Mouse (Mus musculus) retina, adult 2 months (tissue): ENCODE results near the gene Gigyf2.

Experiments
- DNase-seq: peaks from one replicate; pipeline ENCODE4 v3.0.0-alpha.2; 2012; ENCODE audit warnings: low read depth, low spot score

Gigyf2 gene

DNA sequence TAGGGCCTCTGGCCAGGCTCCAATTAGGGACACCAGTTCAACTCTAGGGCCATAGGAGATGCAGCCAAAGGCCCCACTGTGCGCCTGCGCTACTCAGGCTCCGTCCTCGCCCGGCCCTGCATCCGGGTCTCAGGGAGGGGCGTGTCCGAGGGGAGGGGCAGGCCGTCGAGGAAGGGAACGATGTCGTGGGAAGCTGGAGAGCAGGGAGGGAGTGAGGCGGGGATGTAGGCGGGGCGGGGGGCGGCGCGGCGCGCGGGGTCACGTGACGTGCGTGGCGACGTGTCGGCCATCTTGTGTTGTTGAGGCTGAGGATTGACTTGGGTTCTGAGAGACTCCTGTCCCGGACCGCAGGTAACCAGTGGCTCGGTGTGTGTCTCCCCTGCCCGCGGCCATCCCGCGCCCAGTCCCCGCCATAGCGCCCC lies at the start of gene Gigyf2:
Gene Gigyf2, plus strand, starts transcription at position 257 of the 422 bp plus-strand sequence.
- peak; percentile 86 for DNase-seq

DNA sequence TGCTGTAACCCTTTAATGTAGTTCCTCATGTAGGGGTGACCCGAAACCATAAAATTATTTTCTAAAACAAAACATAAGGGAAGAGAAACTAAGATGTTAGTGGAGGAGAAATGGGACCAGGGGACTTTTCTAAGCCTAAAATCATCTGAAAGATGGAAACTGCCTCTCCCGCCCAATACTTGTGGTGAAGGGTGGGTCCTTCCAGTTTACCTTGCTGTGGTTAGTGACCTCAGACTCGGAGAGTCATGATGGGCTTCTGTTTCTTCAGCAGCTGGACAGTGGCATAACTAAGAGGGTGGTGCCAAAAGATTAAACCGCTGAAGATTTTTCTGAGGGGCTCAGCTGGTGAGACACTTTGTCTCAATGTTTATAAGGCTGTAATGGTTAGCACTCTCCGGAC lies 46.5 kb upstream of the Gigyf2 start:
- DNase-seq, result no peak

DNA sequence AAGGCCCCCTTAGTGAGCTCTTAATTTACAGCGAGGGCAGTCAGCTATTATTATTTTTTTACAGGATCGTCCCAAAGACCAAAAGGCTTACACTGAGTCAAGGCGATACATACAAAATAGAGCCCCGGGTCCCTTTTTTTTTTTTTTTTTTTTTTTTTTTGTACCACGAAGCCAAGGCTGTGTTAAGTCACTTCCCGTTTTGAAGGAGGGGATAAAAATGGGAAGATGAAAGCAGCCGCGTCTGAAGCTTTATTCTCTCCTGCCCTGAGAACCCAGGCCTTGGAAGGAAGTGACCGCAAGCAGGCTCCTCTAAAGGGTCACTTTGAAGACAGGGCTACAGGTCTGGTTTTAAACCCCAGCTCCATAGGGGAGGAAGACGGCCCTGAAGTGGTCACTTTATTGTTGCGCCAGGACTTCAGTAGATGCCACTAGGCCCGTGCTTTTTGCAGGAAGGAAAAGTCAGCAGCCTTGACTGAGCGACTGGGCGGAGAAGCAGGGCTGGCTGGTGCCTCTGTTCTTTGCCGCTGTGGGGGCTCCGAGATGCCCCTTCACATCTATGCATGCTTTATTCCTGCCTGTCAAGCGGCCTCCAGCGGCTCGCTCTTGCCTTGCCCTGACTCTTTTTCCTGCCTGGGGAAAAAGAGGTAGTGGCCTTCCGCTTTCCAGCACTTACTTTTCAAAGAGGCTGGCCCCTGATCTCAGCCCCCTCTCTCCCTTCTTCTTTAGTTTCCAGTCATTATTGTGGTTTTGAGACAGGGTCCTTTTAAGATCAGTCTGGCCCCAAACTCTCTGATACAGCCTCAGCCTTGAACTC lies 45.0 kb upstream of the Gigyf2 start:
- DNase-seq, result no peak

DNA sequence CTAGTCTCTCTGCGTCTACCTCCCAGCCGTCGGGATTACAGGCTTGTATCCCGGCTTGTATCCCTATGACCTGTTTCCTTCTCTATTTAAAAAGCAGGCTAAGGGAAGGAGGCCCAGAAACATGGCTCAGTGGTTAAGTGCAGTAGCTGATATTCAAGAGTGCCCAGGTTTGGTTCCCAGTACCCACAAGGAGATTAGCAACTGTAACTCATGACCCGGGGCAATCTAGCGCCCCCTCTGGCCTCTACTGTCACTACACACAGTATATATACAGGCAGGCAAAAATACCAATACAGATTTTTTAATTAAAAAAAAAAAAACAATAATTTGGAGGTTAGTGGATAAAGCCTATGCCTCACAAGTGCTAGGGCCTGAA lies 44.4 kb upstream of the Gigyf2 start:
- DNase-seq, result no peak

DNA sequence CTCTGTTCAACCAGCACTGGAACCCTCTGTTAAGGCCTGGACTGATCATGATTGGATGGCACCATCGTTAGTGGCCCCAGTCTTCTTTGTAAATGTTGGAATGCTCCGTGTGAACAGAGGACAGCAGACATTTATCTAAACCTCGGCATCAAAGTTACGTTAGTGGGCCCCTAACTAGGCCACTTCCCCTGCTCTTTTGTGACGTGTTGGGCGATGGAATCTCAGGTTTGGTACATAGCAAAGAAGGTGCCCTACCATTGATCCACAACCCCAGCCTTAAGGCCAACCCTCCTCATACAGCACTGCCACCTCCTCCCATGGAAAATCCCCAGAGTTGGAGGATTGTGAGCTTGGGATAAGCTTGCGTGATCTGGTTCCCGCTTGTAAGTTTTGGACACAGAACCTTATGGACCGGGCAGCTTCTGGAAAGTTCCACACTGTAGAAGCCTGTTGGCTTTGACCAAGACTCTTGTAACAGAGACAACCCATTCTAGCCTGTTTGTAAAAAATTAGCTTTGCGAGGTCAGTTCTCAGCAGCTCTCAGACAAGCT lies 43.3 kb upstream of the Gigyf2 start:
- DNase-seq, result no peak

DNA sequence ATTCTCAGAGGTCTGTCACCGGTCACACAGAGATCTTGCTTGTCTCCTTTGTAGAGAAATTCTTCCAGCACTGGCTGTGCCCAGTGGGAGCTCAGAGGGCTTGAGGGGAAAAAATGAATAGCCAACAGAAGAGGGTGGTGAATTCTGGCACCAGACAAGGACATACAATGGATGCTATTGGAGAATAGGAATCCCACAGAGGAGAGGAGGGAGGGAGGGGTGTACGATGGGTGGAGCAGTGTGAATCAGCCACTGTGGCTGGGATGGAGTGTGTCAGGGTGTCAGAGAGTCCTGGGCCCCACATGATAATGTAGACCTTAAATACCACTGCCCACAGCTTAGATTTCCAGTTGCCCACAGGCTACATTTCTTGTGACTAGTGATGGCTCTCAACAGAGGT lies 39.7 kb upstream of the Gigyf2 start:
- no peak for DNase-seq

DNA sequence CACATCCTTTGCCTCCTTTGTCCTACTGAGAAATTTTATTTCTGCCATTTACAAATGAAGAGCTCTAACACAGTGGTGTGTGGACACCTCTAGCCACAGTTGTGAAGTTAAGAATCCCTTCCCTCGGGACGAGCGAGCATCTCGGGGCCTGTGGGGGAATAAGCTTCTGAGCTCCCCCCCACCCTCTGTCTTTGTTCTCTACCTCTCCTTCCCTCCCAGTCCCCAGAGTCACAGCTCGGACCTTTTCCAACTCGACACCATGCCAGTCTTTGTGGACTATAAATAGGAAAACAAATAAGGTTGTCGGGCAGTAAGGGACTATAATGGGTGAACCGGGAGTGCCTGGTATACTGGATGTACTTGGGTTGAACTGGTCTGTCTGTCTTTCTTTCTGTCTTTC lies 35.4 kb upstream of the Gigyf2 start:
- DNase-seq, result no peak

DNA sequence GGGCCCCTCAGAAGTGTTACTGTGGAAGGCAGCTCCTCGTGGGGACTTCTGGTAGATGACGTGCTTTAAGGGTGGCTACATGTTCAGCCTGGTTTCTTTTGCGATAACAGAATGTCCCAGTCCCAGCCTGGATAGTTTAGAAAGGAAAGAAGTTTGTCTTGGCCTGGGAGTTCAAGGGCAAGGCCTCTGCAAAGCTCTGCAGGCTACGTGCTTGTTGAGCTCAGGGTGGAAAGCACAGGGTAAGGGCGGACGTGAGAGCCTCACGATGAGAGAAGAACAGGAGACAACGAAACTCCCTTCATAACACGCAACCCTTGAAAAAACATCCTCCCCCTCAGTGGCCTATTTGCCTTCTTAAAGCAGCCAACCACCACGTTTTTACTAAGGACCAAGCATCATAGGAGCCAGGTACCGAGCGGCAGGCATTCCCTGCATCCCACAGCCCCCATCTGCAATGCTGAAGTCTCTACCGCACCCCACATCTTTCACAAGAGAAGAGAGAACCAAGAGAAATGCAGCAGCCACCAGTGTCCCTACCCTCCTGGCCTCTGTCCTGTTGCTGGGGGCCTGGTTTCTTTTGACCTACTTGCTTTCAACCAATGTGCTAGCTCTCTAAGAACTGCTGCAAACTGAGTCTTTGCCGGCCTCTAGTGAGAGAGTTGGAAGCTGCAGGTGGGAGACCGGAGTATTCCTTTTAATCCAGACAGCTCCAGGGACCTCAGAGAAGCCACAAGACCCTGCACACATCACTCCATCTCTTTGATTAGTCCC lies 34.2 kb upstream of the Gigyf2 start:
- DNase-seq, result peak; percentile 20

DNA sequence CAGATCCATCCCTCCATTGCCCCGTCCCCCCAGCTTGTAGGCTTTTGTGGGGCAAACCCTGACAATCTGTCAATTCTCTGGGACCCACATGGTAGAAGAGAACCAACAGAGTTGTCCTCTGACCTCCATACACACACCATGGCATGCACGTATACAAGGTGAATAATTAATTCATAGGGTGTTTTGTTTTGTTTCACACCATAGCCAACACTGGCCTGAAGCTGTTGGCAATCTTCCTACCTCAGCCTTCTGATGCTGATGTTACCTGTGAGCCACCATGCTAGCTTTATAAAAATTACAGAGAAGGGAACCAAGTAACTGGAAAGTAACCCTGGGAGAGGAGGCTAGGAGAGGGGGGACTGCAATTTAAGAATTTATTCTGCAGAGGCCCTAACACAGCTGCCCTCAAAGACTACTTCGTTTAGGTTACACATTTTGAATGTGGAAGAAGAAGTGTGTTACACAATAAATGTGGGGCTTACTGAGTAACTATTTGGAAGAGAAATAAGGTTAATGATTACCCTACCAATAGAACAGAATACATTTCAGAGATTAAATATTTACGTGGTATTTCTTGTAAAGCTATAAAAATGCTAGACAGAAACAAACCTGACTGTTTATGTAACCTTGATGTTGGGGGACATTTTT lies 32.6 kb upstream of the Gigyf2 start:
- no peak for DNase-seq

DNA sequence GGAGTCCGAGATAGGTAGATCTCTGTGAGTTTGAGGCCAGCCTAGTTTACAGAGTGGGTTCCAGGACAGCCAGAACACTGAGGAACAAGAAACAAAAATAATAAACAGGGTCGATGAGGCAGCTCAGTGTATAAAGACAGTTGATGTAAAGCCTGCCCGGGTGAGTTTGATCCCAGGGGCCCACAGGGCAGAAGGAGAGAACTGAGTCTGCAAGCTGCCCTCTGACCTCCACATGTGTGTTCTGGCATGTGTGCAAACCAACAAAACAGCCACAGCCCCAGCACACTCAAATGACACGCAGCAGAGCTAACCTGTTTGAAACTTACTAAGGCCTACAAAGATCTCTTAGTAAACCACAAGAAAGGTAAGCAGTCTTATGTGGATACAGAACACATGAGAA lies 31.8 kb upstream of the Gigyf2 start:
- no peak for DNase-seq

DNA sequence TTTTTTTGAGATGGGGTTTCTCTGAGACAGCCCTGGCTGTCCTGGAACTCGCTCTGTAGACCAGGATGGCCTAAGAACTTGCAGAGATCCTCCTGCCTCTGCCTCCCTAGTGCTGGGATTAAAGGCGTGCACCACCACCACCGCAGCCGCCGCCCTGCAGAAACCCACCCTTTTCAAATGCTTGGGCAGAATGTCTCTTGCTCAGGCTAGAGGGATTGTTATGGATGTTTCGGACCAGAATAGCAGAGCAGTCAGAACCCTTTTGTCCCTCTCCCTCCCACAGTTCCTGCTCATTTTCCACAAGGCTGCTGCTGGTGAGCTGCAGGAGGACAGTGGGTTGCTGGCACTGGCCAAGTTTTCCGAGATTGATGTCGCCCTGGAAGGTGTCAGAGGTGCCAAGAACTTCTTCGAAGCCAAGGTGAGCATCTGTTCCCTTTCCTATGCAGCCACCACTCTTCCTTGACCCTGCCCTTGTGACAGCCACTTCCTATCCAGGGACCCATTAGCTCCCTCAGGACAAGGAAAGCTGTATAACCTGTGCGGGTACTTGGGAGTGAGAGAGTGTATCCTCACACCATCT lies 29.4 kb upstream of the Gigyf2 start:
- no peak for DNase-seq

DNA sequence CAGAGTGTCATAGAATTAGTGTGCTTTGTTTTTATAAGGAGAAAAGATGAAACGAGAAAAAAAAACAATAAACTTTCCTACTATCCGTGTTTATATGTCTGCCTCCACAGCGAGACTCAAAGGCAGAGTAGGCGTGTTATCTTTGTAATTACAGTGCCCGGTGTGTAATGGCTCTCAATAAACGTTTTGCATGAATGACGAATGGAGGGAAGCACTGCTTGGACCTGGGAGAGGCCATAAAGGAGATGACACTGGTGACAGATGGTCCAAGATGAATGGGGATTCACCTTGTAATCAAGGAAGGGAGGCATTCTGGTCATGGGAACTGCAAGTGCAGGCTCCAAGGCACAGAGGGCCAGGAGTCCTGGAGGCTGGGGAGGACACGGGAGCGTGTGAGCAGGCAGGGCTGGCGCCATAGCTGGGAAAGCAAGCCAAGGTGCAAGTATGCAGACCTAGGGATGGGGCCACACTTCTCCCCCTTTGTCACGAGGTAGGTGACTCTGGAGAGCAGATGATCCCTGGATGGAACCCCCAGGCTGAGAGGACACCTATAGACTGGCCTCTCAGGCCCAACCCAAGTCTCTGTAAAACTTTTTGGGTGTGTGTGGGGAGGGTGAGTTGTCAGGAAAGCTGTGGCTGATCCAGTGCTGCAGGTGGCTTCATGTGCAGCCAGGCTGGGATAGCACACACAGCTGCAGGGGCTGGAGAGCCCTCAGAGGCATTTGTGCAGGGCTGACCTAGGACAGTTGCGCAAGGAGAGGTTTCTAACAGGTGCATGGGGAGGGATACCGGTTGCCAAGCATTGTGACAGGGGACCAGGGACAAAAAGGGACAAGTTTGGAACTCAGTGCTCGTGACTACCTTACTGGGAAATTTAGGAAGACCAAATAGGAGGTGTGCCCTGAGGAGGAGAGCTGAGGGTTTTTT lies 26.2 kb upstream of the Gigyf2 start:
- no peak for DNase-seq

DNA sequence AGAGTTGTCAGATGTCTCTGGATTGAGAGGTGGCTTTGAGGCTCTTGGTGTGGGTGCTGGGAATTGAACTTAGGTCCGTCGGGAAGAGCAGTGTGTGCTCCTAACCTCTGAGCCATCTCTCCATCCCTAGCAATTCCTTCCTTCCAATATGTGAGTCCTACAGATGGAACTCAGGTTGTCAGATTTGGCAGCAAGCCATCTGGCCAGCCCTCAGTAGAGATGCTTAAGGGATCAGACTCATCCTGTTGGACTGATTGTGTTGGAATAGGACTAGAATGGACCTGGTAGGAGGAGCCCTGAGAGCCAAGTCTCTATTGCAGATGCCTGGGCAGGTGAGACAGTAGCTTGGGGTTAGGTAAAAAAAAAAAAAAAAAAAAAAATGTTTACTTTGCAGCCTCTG lies 24.8 kb upstream of the Gigyf2 start:
- no peak for DNase-seq

DNA sequence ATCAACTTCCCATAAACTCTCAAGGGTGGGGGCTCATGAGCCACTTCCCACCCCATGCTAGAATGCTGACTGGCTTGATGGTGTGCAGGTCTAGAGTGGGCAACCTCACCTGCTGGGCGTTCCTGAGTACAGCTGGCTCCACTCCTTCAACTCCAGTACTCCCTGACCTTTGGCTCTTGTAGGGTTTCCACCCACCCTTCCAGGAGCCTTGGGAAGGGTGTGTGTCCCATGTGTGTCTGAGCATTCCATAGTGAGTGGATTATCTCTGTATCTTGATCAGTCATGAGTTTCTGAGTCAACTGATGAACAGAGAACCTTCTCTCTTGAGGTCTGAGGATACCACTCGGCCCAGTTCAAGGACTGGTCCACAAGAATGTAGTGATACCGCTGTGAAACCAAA lies 17.8 kb upstream of the Gigyf2 start:
- no peak for DNase-seq

DNA sequence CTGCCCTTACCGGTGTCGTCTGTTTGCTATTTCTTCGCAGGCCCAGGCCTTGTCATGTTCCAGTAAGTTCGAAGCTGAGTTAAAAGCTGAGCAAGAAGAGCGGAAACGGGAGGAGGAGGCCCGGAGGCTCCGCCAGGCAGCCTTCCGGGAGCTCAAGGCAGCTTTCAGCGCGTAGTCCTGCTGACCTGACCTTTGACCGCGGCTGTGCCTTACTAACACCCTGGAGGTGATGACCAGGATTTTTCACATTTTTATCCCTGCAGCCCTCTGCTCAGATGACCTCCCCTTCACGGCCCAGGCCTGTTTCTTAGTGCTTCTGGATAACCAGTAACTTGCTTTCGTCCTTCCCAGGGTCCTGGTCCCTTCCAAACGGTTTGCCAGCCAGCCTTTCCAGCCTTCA lies 17.2 kb upstream of the Gigyf2 start:
- no peak for DNase-seq

DNA sequence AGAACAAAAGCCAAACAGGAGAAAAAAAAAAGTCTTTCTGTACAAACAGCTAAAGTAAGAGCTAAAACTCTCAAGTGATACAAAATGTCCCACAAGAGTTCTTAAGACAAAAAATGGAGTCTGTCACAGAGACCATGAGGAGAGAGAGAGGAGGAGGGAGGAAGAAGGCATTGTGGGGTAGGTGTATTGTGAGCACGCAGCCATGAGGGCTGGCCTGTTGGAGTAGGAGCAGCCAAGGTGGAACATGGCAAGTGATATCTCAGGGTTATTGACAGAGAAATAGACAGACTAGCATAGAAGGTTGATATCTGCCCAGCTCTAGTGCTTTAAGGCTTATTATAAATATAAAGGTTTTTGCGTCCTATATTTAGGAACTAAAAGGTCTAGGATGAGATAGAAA lies 14.1 kb upstream of the Gigyf2 start:
- no peak for DNase-seq

DNA sequence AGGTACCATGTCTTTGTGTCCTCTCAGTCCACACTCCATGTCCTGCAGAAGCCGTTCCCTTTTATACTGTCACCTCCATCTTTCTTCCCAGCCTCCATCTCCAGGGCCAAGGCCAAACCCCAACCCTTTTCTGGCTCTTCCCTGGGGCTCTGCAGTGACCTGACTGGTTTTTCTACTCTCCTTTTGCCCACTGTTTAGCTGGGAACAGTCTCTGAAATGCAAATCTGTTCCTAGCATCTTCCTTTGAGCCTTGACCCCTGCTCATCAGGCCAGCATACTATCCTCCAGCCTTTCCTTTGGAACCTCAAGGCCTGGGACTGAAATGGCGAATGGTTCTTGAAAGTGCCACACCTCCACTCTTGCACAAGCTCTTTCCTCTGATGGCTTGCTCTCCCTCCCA lies 13.7 kb upstream of the Gigyf2 start:
- DNase-seq, result no peak

DNA sequence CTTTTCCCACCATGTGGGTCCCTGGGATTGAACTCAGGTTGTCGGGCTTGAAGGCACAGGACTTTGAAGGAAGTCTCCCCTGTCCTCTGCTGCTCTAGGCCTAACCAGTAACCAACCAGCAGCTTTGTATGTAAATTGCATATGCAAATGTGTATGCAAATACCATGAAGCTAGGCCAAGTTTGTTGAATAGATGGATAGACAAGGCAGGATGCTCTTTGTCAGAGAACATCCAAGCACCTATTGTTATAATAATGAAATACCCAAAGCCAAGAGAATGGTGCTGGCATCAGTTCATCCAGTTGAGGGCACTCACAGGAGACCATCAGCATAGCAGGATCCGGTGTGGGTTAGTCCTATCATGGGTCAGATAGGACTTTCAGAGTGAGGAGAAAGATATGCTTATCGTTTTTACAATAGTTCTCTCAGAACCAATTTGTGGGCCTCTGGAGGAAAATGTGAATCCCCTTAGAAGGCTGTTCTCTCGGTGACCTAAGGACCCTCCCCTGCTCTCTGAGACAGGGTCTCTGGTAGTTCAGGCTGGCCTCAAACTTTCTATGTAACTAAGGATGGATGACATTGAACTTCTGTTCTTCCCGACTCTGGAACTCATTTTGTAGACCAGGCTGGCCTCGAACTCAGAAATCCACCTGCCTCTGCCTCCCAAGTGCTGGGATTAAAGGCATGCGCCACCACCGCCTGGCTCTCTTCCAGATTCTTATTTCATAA lies 12.8 kb upstream of the Gigyf2 start:
- no peak for DNase-seq

DNA sequence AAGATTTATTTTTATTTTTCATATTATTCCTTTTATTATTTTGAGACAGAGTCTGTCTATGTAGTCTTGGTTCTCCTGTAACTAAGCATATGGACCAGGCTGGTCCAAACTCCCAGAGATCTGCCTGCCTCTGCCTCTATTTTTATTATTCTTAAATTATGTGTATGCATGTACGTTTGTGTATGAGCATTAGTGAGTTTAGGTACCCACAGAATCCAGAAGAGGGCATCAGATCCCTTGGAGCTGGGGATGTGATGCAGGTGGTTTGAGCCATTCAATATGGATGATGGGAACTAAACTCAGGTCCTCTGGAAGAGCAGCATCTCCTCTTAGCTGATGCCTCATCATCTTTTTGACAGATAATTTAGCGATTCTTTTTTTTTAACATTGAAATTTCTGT lies 11.4 kb upstream of the Gigyf2 start:
- DNase-seq, result no peak

DNA sequence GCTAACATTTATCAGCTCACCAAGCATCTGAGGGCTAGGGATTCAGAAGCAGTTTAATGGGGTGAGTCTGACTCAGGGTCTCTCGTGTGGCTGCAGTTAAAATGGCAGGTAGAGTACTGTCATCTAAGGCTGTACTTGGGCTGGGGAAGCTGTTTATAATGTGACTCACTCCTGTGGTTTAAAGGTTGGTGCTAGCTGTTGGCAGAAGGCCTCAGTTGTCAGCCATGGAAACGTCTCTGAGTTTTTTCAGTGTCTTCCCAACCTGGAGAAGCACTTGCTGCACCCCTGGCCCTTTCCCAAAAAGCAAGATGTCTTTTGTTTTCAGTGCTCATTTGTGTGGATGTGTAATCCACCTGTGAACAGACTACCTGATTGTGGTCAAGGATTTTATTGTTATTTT lies 10.9 kb upstream of the Gigyf2 start:
- DNase-seq, result no peak
